ENCODE assay signal across 19 mouse cellular contexts in the genomic region with DNA sequence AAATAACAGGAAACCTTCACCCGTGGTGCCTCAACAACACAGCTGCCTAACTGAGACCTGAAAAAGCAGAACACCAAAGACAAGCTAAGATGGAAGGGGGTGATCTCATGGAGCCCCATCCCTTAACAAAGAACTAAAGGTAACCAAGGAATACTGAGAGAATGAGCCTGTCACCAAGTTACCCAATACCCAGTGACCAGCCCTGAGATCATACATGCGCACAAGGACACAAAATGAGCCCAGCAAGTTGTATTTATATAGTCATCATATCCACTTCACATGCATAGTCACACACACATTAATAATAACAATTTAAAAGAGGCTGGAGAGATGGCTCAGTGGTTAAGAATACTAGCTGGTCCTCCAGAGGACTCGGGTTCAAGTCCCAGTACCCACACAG. TPM values are rescaled to one million over a fixed set of nuclear protein-coding genes. Genes with fewer than 3 reads are reported as not detected.
DNase-seq lines count a peak whose midpoint lies in the region; ATAC-seq lines count a peak whose summit lies in the region.
"Had no signal": no experiment of that assay in that cellular context is flagged by ENCODE, and none has a peak within 500 bp of the region (broad histone marks: within the 10 kb centered on the region; RNA-seq: fewer than 3 reads in every experiment).

No protein-coding gene starts in this region.

- H3K4me2 ChIP-seq in midbrain, embryonic 11.5 days, result no peak overlapping the region
- no peak overlapping the region for H3K4me2 ChIP-seq in hindbrain, embryonic 14.5 days (replicated peaks)
- H3K4me2 ChIP-seq: embryonic facial prominence, embryonic 12.5 days; forebrain, embryonic 13.5 days; forebrain, embryonic 15.5 days had no signal

- no peaks in the 10 kb centered on the region for H3K27me3 ChIP-seq in midbrain, embryonic 11.5 days (ENCODE audit: control insufficient read depth, insufficient read depth, low read length)
- no peaks in the 10 kb centered on the region for H3K27me3 ChIP-seq in midbrain, embryonic 10.5 days (ENCODE audit: low read depth, poor library complexity, severe bottlenecking)
- no peaks in the 10 kb centered on the region for H3K27me3 ChIP-seq in hindbrain, embryonic 14.5 days (ENCODE audit: control insufficient read depth, insufficient read depth, low read length)
- H3K27me3 ChIP-seq: embryonic facial prominence, embryonic 12.5 days; forebrain, embryonic 13.5 days; forebrain, embryonic 15.5 days had no signal

- 83% methylated on average over 3 of the region's 3 CpGs for WGBS in midbrain, embryonic 11.5 days
- WGBS in midbrain, embryonic 10.5 days, result 90% methylated on average over 3 of the region's 3 CpGs
- 89% methylated on average over 3 of the region's 3 CpGs for WGBS in hindbrain, embryonic 14.5 days

- no peak overlapping the region for H3K4me3 ChIP-seq in midbrain, embryonic 11.5 days (ENCODE audit: low read depth, low read length)
- no peak overlapping the region for H3K4me3 ChIP-seq in midbrain, embryonic 10.5 days
- no peak overlapping the region for H3K4me3 ChIP-seq in hindbrain, embryonic 14.5 days (replicated peaks; ENCODE audit: low read length)
- H3K4me3 ChIP-seq: embryonic facial prominence, embryonic 10.5 days; embryonic facial prominence, embryonic 12.5 days; forebrain, embryonic 13.5 days; forebrain, embryonic 15.5 days had no signal

- no peaks in the 10 kb centered on the region for H3K4me1 ChIP-seq in midbrain, embryonic 11.5 days (ENCODE audit: control insufficient read depth, insufficient read depth, low read length)
- H3K4me1 ChIP-seq in midbrain, embryonic 10.5 days, result no peaks in the 10 kb centered on the region
- no peaks in the 10 kb centered on the region for H3K4me1 ChIP-seq in hindbrain, embryonic 14.5 days (replicated peaks; ENCODE audit: control insufficient read depth, insufficient read depth, low read length)
- H3K4me1 ChIP-seq: embryonic facial prominence, embryonic 10.5 days; forebrain, embryonic 13.5 days; forebrain, embryonic 15.5 days had no signal

- DNase-seq in midbrain, embryonic 11.5 days (ENCODE audit: low spot score, missing footprints), result peak; percentile 44
- DNase-seq in midbrain, embryonic 10.5 days (ENCODE audit: low spot score), result no peak
- DNase-seq in left cerebral cortex, adult 18-20 months (ENCODE audit: low spot score in 2 of 2), result no peak
- no peak for DNase-seq in hindbrain, embryonic 14.5 days (ENCODE audit: low spot score)
- DNase-seq: adrenal gland, postnatal 10 days; adrenal gland, postnatal 25 days; cerebellum, adult 11-12 months; cerebellum, adult 2 months; cerebellum, adult 9-10 months; cerebellum, postnatal 10 days; cerebellum, postnatal 25 days; forebrain, postnatal 0 days had no signal

- no peaks in the 10 kb centered on the region for H3K9me3 ChIP-seq in midbrain, embryonic 11.5 days (ENCODE audit: control insufficient read depth, low read length)
- no peaks in the 10 kb centered on the region for H3K9me3 ChIP-seq in midbrain, embryonic 10.5 days (replicated peaks)
- H3K9me3 ChIP-seq in hindbrain, embryonic 14.5 days (ENCODE audit: control insufficient read depth, low read length), result no peaks in the 10 kb centered on the region
- H3K9me3 ChIP-seq: embryonic facial prominence, embryonic 10.5 days; embryonic facial prominence, embryonic 12.5 days; forebrain, embryonic 13.5 days; forebrain, embryonic 15.5 days had no signal

- H3K9ac ChIP-seq in midbrain, embryonic 11.5 days (ENCODE audit: low read length), result no peak overlapping the region
- H3K9ac ChIP-seq in hindbrain, embryonic 14.5 days, result no peak overlapping the region
- H3K9ac ChIP-seq: embryonic facial prominence, embryonic 12.5 days; forebrain, embryonic 13.5 days; forebrain, embryonic 15.5 days; forebrain, postnatal 0 days had no signal

- no peak for ATAC-seq in midbrain, embryonic 11.5 days (ENCODE audit: low FRiP score)
- peak; percentile 34 for ATAC-seq in granulocyte monocyte progenitor cell, adult 5-6 weeks (replicated peaks; ENCODE audit: poor library complexity, severe bottlenecking)
- ATAC-seq in megakaryocyte progenitor cell, adult 5-6 weeks (replicated peaks; ENCODE audit: poor library complexity), result 0 out of 2 replicates have a peak, but pooled peaks have one; percentile 34
- no peak for ATAC-seq in hindbrain, embryonic 14.5 days (ENCODE audit: low FRiP score)
- ATAC-seq: forebrain, embryonic 13.5 days; forebrain, embryonic 15.5 days; forebrain, postnatal 0 days had no signal

- no peaks in the 10 kb centered on the region for H3K36me3 ChIP-seq in midbrain, embryonic 11.5 days (ENCODE audit: control insufficient read depth, insufficient read depth, low read length)
- no peaks in the 10 kb centered on the region for H3K36me3 ChIP-seq in midbrain, embryonic 10.5 days
- H3K36me3 ChIP-seq in hindbrain, embryonic 14.5 days (replicated peaks; ENCODE audit: control insufficient read depth, insufficient read depth), result no peaks in the 10 kb centered on the region
- H3K36me3 ChIP-seq: embryonic facial prominence, embryonic 10.5 days; embryonic facial prominence, embryonic 12.5 days; forebrain, embryonic 15.5 days had no signal

- no peak overlapping the region for H3K27ac ChIP-seq in midbrain, embryonic 11.5 days (ENCODE audit: low read depth, low read length)
- H3K27ac ChIP-seq in midbrain, embryonic 10.5 days (replicated peaks), result no peak overlapping the region
- no peak overlapping the region for H3K27ac ChIP-seq in hindbrain, embryonic 14.5 days
- H3K27ac ChIP-seq: embryonic facial prominence, embryonic 10.5 days; embryonic facial prominence, embryonic 12.5 days; forebrain, embryonic 13.5 days; forebrain, embryonic 15.5 days had no signal

RNA-seq across cellular contexts. Expression of a gene that starts 44.0 kb away (rescaled TPM):
- 1.2 and 2.1 TPM in 2 replicates for polyA plus RNA-seq in midbrain, embryonic 11.5 days (2014; fragmentation: Nextera tagmentation; extraction: Ambion mirVana)
- polyA plus RNA-seq in midbrain, embryonic 10.5 days (2016; fragmentation: Nextera tagmentation; extraction: Ambion mirVana), result 1.3 and 1.9 TPM in 2 replicates
- 8.9 and 11.7 TPM in 2 replicates for total RNA-seq in granulocyte monocyte progenitor cell, adult 5-6 weeks (2014; fragmentation: Nextera tagmentation)
- 3.2 and 5.1 TPM in 2 replicates for total RNA-seq in granulocyte monocyte progenitor cell, adult 5-6 weeks (2017)
- total RNA-seq in megakaryocyte progenitor cell, adult 5-6 weeks (2015), result 4.4 and 6.1 TPM in 2 replicates
- total RNA-seq in megakaryocyte progenitor cell, adult 5-6 weeks (2017), result 2.4 and 4.7 TPM in 2 replicates
- total RNA-seq in left cerebral cortex, adult 18-20 months (2021), result 1 to 10 TPM in 1 of 2 experiments, under 1 TPM in 1; 0.77 to 1.6 TPM
- polyA plus RNA-seq in hindbrain, embryonic 14.5 days (2014; fragmentation: Nextera tagmentation; extraction: Ambion mirVana), result 4.7 and 7.3 TPM in 2 replicates
- total RNA-seq: MEL had no signal

Comparison
In these comparisons a context has a peak if more than half of its experiments do, and no peak if none do; other contexts are left out.
1. ATAC-seq: peak in granulocyte monocyte progenitor cell, adult 5-6 weeks (single experiment) and megakaryocyte progenitor cell, adult 5-6 weeks (single experiment); none in midbrain, embryonic 11.5 days (single experiment) and hindbrain, embryonic 14.5 days (single experiment).